Mouse (Mus musculus): ENCODE results near the gene Tymp. TPM values are rescaled to one million over a fixed set of nuclear protein-coding genes. Genes with fewer than 3 reads are reported as not detected.
A peak's percentile ranks its signal among the peaks of the same experiment; 100 is the strongest.

The Tymp gene
- polyA plus RNA-seq, 1 experiment from 2014 or later, result 1.3 TPM

GRCm38 (mm10) chr15:89323656-89324055, 53.2 kb downstream of the Tymp start:
- Histone ChIP-seq H3K9ac (ENCODE audit: low read depth, low read length) (no peak overlapping the region), H3K4me2 (ENCODE audit: low read depth, low read length) (no peak overlapping the region), H3K4me3 (ENCODE audit: low read length) (peak overlapping the region; percentile 40), H3K9me3 (ENCODE audit: control insufficient read depth, low read length) (no peaks in the 10 kb centered on the region), H3K36me3 (ENCODE audit: control insufficient read depth, insufficient read depth, low read length) (no peaks in the 10 kb centered on the region), H3K4me1 (ENCODE audit: control insufficient read depth, insufficient read depth, low read length) (no peaks in the 10 kb centered on the region), H3K27ac (ENCODE audit: low read length) (no peak overlapping the region), H3K27me3 (replicated peaks; ENCODE audit: control insufficient read depth, insufficient read depth, low read length) (peaks cover 11% of the 10 kb centered on the region; the same call in 1 of the 2 replicates)
- 90% methylated on average over 4 of the region's 4 CpGs for WGBS
- ATAC-seq, result no peak

- Histone ChIP-seq H3K9ac (ENCODE audit: low read depth, low read length) (peak within 1 kb of the TSS; percentile 44; the same call in 1 of the 2 replicates), H3K27me3 (replicated peaks; ENCODE audit: control insufficient read depth, insufficient read depth, low read length) (peaks cover 11% of the 10 kb centered on the region; the same call in 1 of the 2 replicates), H3K4me2 (ENCODE audit: low read depth, low read length) (peak within 1 kb of the TSS; percentile 56), H3K9me3 (ENCODE audit: control insufficient read depth, low read length) (no peaks in the 10 kb centered on the region), H3K4me1 (ENCODE audit: control insufficient read depth, insufficient read depth, low read length) (no peaks in the 10 kb centered on the region), H3K27ac (ENCODE audit: low read length) (no peak within 1 kb of the TSS), H3K4me3 (ENCODE audit: low read length) (peak within 1 kb of the TSS; percentile 40), H3K36me3 (ENCODE audit: control insufficient read depth, insufficient read depth, low read length) (no peaks in the 10 kb centered on the region)
- peak; percentile 58; the same call in 1 of the 2 replicates for ATAC-seq
- WGBS, result 7% methylated on average over 26 of the region's 26 CpGs
Observed at GRCm38 (mm10) chr15:89322670-89323522, 53.9 kb downstream of the Tymp start, which contains the start of gene Adm2. Adm2 (plus strand) TSS chr15:89322720.

Other genes with a start within 250 kb of the Tymp start
- gene Hdac10, start 248.3 kb downstream of the Tymp start, polyA plus RNA-seq (2015; fragmentation: Nextera tagmentation; extraction: Ambion mirVana), result 25.3 and 27.6 TPM in 2 replicates
- 2.7 and 3.1 TPM in 2 replicates for gene Mapk12, start 236.3 kb downstream of the Tymp start, polyA plus RNA-seq (2015; fragmentation: Nextera tagmentation; extraction: Ambion mirVana)
- gene Mapk11, start 227.4 kb downstream of the Tymp start, polyA plus RNA-seq (2015; fragmentation: Nextera tagmentation; extraction: Ambion mirVana), result 4.7 and 5.0 TPM in 2 replicates
- 98.5 and 104 TPM in 2 replicates for gene Plxnb2, start 196.3 kb downstream of the Tymp start, polyA plus RNA-seq (2015; fragmentation: Nextera tagmentation; extraction: Ambion mirVana)
- 10.9 and 13.0 TPM in 2 replicates for gene Dennd6b, start 180.5 kb downstream of the Tymp start, polyA plus RNA-seq (2015; fragmentation: Nextera tagmentation; extraction: Ambion mirVana)
- gene Ppp6r2, start 165.5 kb downstream of the Tymp start, polyA plus RNA-seq (2015; fragmentation: Nextera tagmentation; extraction: Ambion mirVana), result 18.0 and 20.1 TPM in 2 replicates
- gene Sbf1, start 61.7 kb downstream of the Tymp start, polyA plus RNA-seq (2015; fragmentation: Nextera tagmentation; extraction: Ambion mirVana), result 32.0 and 33.4 TPM in 2 replicates
- gene Adm2, start 54.3 kb downstream of the Tymp start, polyA plus RNA-seq (2015; fragmentation: Nextera tagmentation; extraction: Ambion mirVana), result 1.5 and 2.0 TPM in 2 replicates
- gene Miox, start 42.6 kb downstream of the Tymp start, polyA plus RNA-seq (2015; fragmentation: Nextera tagmentation; extraction: Ambion mirVana), result 0.46 TPM in 1 of 2 replicates, not detected in the other
- gene Lmf2, start 21.4 kb downstream of the Tymp start, polyA plus RNA-seq (2015; fragmentation: Nextera tagmentation; extraction: Ambion mirVana), result 55.8 and 56.3 TPM in 2 replicates
- 123 and 128 TPM in 2 replicates for gene Ncaph2, start 21.3 kb downstream of the Tymp start, polyA plus RNA-seq (2015; fragmentation: Nextera tagmentation; extraction: Ambion mirVana)
- 15.9 and 19.1 TPM in 2 replicates for gene Sco2, start 3.2 kb downstream of the Tymp start, polyA plus RNA-seq (2015; fragmentation: Nextera tagmentation; extraction: Ambion mirVana)
- 0.70 and 0.80 TPM in 2 replicates for gene Odf3b, start 2.2 kb upstream of the Tymp start, polyA plus RNA-seq (2015; fragmentation: Nextera tagmentation; extraction: Ambion mirVana)
- not detected in 2 replicates for gene Klhdc7b, start 7.9 kb upstream of the Tymp start, polyA plus RNA-seq (2015; fragmentation: Nextera tagmentation; extraction: Ambion mirVana)
- 0.92 and 1.1 TPM in 2 replicates for gene Syce3, start 33.5 kb upstream of the Tymp start, polyA plus RNA-seq (2015; fragmentation: Nextera tagmentation; extraction: Ambion mirVana)
- gene Cpt1b, start 48.8 kb upstream of the Tymp start, polyA plus RNA-seq (2015; fragmentation: Nextera tagmentation; extraction: Ambion mirVana), result 0.49 and 0.72 TPM in 2 replicates
- 2.6 and 3.2 TPM in 2 replicates for gene C730034F03Rik, start 52.5 kb upstream of the Tymp start, polyA plus RNA-seq (2015; fragmentation: Nextera tagmentation; extraction: Ambion mirVana)
- not detected in 2 replicates for gene Gm44502, start 52.7 kb upstream of the Tymp start, polyA plus RNA-seq (2015; fragmentation: Nextera tagmentation; extraction: Ambion mirVana)
- 63.7 and 67.0 TPM in 2 replicates for gene Chkb, start 52.9 kb upstream of the Tymp start, polyA plus RNA-seq (2015; fragmentation: Nextera tagmentation; extraction: Ambion mirVana)
- 3.4 and 3.6 TPM in 2 replicates for gene Mapk8ip2, start 76.9 kb upstream of the Tymp start, polyA plus RNA-seq (2015; fragmentation: Nextera tagmentation; extraction: Ambion mirVana)
- gene Arsa, start 100.4 kb upstream of the Tymp start, polyA plus RNA-seq (2015; fragmentation: Nextera tagmentation; extraction: Ambion mirVana), result 29.5 and 36.4 TPM in 2 replicates
- 0.70 and 0.80 TPM in 2 replicates for gene Shank3, start 122.6 kb upstream of the Tymp start, polyA plus RNA-seq (2015; fragmentation: Nextera tagmentation; extraction: Ambion mirVana)
- gene Acr, start 191.3 kb upstream of the Tymp start, polyA plus RNA-seq (2015; fragmentation: Nextera tagmentation; extraction: Ambion mirVana), result 0.11 and 0.13 TPM in 2 replicates
- 23.4 and 24.1 TPM in 2 replicates for gene Rabl2, start 214.9 kb upstream of the Tymp start, polyA plus RNA-seq (2015; fragmentation: Nextera tagmentation; extraction: Ambion mirVana)

All from intestine, embryonic 16.5 days (tissue).